Mouse (Mus musculus): ENCODE results near the gene Anxa2.

The Anxa2 gene

GRCm38 (mm10) chr9:69457747-69458625, 4.6 kb downstream of the Anxa2 start:
- in situ Hi-C loops (cut with MboI, MseI) = no loop called here

GRCm38 (mm10) chr9:69458982-69459381, 5.6 kb downstream of the Anxa2 start:
- in situ Hi-C loops (cut with MboI, MseI) = no loop called here

- in situ Hi-C loops (cut with MboI, MseI) = no loop called here
Observed at GRCm38 (mm10) chr9:69459876-69460275, 6.5 kb downstream of the Anxa2 start.

- in situ Hi-C loops (cut with MboI, MseI) = no loop called here
Observed at GRCm38 (mm10) chr9:69463046-69463445, 9.6 kb downstream of the Anxa2 start.

- in situ Hi-C loops (cut with MboI, MseI) = no loop called here
Observed at GRCm38 (mm10) chr9:69464109-69464756, 10.8 kb downstream of the Anxa2 start.

- in situ Hi-C loops (cut with MboI, MseI) = no loop called here
Observed at GRCm38 (mm10) chr9:69466098-69466497, 12.7 kb downstream of the Anxa2 start.

- in situ Hi-C loops (cut with MboI, MseI) = no loop called here
Observed at GRCm38 (mm10) chr9:69467310-69467939, 14.0 kb downstream of the Anxa2 start.

GRCm38 (mm10) chr9:69468991-69469390, 15.6 kb downstream of the Anxa2 start:
- in situ Hi-C loops (cut with MboI, MseI) = no loop called here

GRCm38 (mm10) chr9:69470362-69470761, 16.9 kb downstream of the Anxa2 start:
- in situ Hi-C loops (cut with MboI, MseI) = no loop called here

- in situ Hi-C loops (cut with MboI, MseI) = no loop called here
Observed at GRCm38 (mm10) chr9:69470921-69471320, 17.5 kb downstream of the Anxa2 start.

GRCm38 (mm10) chr9:69472724-69473123, 19.3 kb downstream of the Anxa2 start:
- in situ Hi-C loops (cut with MboI, MseI) = no loop called here

GRCm38 (mm10) chr9:69475873-69476272, 22.5 kb downstream of the Anxa2 start:
- in situ Hi-C loops (cut with MboI, MseI) = loop anchor here (5.0 kb wide), 1 partner anchor 34 kb away; no protein-coding TSS in a partner anchor

- in situ Hi-C loops (cut with MboI, MseI) = loop anchor here (5.0 kb wide), 1 partner anchor 35 kb away; no protein-coding TSS in a partner anchor
Observed at GRCm38 (mm10) chr9:69477195-69477823, 23.9 kb downstream of the Anxa2 start.

GRCm38 (mm10) chr9:69477824-69478222, 24.4 kb downstream of the Anxa2 start:
- in situ Hi-C loops (cut with MboI, MseI) = loop anchor here (5.0 kb wide), 1 partner anchor 36 kb away; no protein-coding TSS in a partner anchor

- in situ Hi-C loops (cut with MboI, MseI) = loop anchor here (5.0 kb wide), 1 partner anchor 63 kb away; no protein-coding TSS in a partner anchor
Observed at GRCm38 (mm10) chr9:69480344-69480743, 26.9 kb downstream of the Anxa2 start.

- in situ Hi-C loops (cut with MboI, MseI) = loop anchor here (5.0 kb wide), 1 partner anchor 67 kb away; no protein-coding TSS in a partner anchor
Observed at GRCm38 (mm10) chr9:69483811-69484210, 30.4 kb downstream of the Anxa2 start.

GRCm38 (mm10) chr9:69486140-69486539, 32.7 kb downstream of the Anxa2 start:
- in situ Hi-C loops (cut with MboI, MseI) = loop anchor here (5.0 kb wide), 1 partner anchor 114 kb away; no protein-coding TSS in a partner anchor

GRCm38 (mm10) chr9:69488510-69488909, 35.1 kb downstream of the Anxa2 start:
- in situ Hi-C loops (cut with MboI, MseI) = loop anchor here (5.0 kb wide), 1 partner anchor 116 kb away; no protein-coding TSS in a partner anchor

- in situ Hi-C loops (cut with MboI, MseI) = loop anchor here (5.0 kb wide), 1 partner anchor 117 kb away; no protein-coding TSS in a partner anchor
Observed at GRCm38 (mm10) chr9:69488972-69489371, 35.6 kb downstream of the Anxa2 start.

- in situ Hi-C loops (cut with MboI, MseI) = no loop called here
Observed at GRCm38 (mm10) chr9:69492809-69493208, 39.4 kb downstream of the Anxa2 start.

GRCm38 (mm10) chr9:69502504-69502903, 49.1 kb downstream of the Anxa2 start:
- in situ Hi-C loops (cut with MboI, MseI) = no loop called here

Data from regulatory T cell (primary cell).